Mouse (Mus musculus): ENCODE results near the gene Akap13.

DNA sequence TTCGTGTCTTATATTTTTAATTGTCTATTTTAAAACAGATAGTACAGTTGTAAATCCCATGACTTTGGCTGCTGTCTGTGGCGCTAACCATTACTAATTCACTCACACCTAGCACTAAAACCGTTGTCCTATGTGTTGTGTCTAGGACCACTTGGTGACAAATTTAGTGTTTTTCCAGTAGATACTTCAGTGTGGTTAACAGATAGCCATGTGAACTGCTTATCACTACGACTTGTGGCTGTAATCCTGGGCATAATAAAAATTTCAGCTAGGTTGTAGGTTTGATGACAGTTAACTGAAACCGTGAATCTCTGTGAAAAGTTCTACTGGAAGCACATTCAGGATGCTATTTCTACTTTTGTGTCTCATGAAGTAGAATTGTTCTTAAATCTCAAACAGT, 258.6 kb downstream of the Akap13 start:
- TF ChIP-seq CTCF (IDR thresholded peaks at IDR 0.05; ENCODE audit: low read depth, low read length) (no peak), POLR2A (IDR thresholded peaks at IDR 0.05; ENCODE audit: extremely low read depth, insufficient read depth, low read length) (no peak)
